Mouse (Mus musculus) stomach, embryonic 15.5 days (tissue): ENCODE results near the gene Bsg. TPM values are rescaled to one million over a fixed set of nuclear protein-coding genes. Genes with fewer than 3 reads are reported as not detected.
A peak's percentile ranks its signal among the peaks of the same experiment; 100 is the strongest.

Experiments used
- ATAC-seq: fragments of 200-750 bp; cut with Nextera tagmentation; 2 replicates; pipeline ENCODE4 v1.8.0; 2017; ENCODE audit warnings: low read depth, moderate number of reproducible peaks, moderate TSS enrichment; ENCODE audit not compliant: insufficient read depth, low FRiP score
- H3K27ac ChIP-seq: fragments of 300-500 bp; sonication (generic); 2 replicates; pipeline ENCODE4 v1.5.1; 2015; ENCODE audit warnings: mild to moderate bottlenecking, inconsistent platforms
- H3K27me3 ChIP-seq: fragments of 300-500 bp; sonication (generic); replicated peaks from 2 replicates; pipeline ENCODE4 v1.6.1; 2015; ENCODE audit warnings: inconsistent platforms
- H3K36me3 ChIP-seq: fragments of 300-500 bp; sonication (generic); 2 replicates; pipeline ENCODE4 v1.6.1; 2015; ENCODE audit warnings: inconsistent platforms
- H3K4me1 ChIP-seq: fragments of 300-500 bp; sonication (generic); 2 replicates; pipeline ENCODE4 v1.6.1; 2015; ENCODE audit warnings: inconsistent platforms
- H3K4me2 ChIP-seq: fragments of 300-500 bp; sonication (generic); 2 replicates; pipeline ENCODE4 v1.6.1; 2015; ENCODE audit warnings: mild to moderate bottlenecking, inconsistent platforms
- H3K4me3 ChIP-seq: fragments of 300-500 bp; sonication (generic); replicated peaks from 2 replicates; pipeline ENCODE4 v1.5.1; 2015; ENCODE audit warnings: inconsistent platforms
- H3K9ac ChIP-seq: fragments of 300-500 bp; sonication (generic); 2 replicates; pipeline ENCODE4 v1.6.1; 2015; ENCODE audit warnings: inconsistent platforms
- H3K9me3 ChIP-seq: fragments of 300-500 bp; sonication (generic); 2 replicates; pipeline ENCODE4 v1.6.1; 2016; ENCODE audit warnings: inconsistent platforms
- WGBS: fragments of 180-500 bp; shearing (Covaris S2); methylation state at CpG from one replicate; pipeline ENCODE4 v1.1.7; 2015; 5-methylcytosine and 5-hydroxymethylcytosine counted together
- polyA plus RNA-seq: library from polyadenylated mRNA; unstranded; fragments of >200 nt; fragmentation: Nextera tagmentation; extraction: Ambion mirVana; gene quantifications from 2 replicates; pipeline ENCODE4 v1.2.1, GENCODE M21; 2015

The Bsg gene
- polyA plus RNA-seq, 1 experiment from 2014 or later, result 1,050 TPM

DNA sequence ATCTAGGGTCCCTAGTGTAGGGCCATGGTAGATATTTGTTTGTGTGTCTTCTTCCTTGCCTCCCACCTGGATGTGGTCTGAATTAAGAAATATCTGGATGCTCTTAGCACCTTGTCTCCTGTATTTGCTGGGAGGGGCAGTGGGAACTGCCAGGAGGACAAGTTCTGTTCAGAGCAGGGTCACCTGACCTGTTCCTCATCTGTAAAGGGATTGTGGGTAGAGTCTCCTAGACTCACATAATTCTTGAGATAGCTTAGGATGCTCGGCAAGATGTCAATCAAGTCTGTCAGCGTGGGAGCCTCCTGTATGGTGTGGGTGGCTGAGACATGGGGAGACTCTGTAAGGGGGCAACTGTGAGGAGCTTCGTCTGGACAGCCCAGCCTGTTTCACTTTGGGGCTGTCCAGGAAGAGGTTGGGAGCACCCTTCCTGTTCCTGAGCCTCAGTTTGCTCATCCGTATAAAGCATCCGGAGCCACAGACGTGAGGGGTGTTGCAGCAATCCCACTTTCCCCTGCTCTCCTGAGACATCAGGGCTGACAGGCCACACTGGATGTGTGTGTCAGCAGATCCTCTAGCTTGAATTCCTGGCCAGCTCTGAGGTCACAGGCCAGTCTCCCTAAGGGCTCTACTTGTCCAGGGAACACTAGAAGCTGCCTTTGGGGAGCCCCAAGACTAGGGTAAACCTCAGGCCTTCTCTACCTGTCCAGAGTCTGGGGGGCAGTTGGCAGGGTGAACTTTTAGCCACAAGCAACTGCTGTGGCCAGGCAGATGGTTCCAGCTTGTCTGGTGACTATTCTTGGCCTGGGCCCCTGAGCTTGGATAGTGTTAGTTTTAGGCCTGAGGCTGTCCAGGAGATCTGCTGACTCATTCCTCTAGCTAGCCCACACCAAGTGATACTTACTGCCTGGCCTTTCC, 20.3 kb upstream of the Bsg start:
- H3K36me3 ChIP-seq, result peaks cover 42% of the 10 kb centered on the region
- 0 out of 2 replicates have a peak overlapping the region, but pooled peaks have one; percentile 2 for H3K9ac ChIP-seq
- H3K4me1 ChIP-seq, result peaks cover 22% of the 10 kb centered on the region
- no peak overlapping the region for H3K27ac ChIP-seq
- H3K9me3 ChIP-seq, result no peaks in the 10 kb centered on the region
- peak overlapping the region; percentile 88 for H3K4me2 ChIP-seq
- ATAC-seq, result no peak
- peak overlapping the region; percentile 82 for H3K4me3 ChIP-seq
- H3K27me3 ChIP-seq, result no peaks in the 10 kb centered on the region
- WGBS, result 78% methylated on average over 6 of the region's 6 CpGs

DNA sequence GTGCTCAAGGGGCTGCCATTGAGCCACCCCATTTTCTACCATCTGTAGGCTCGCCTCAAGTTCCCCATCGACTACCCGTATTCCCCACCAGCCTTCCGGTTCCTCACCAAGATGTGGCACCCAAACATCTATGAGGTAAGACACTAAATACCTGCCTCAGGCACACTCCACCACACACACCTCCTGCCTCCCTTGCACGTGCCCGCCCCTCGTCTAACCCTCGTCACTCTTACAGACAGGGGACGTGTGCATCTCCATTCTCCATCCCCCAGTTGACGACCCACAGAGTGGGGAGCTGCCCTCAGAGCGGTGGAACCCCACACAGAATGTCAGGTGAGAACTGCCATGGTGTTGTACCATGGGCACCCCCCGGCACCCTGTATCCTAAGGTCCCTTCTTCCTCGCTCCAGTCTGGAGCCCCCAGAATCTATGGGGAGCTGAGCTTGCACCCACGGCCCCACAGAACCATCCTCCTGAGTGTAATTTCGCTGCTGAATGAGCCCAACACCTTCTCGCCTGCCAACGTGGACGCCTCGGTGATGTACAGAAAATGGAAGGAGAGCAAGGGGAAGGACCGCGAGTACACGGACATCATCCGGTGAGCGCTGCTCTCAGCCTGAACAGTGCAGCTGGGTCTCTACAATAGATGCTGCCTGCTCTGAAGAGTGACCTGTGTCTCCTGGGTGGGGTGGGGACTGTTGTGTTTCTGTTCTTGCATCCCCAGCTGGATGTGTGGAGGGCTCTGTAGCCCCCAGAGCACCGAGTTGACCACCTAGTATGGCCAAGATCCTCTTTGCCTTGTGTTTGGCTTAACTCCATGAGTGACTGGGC, 19.3 kb upstream of the Bsg start:
- Histone ChIP-seq H3K4me3 (no peak overlapping the region), H3K36me3 (peaks cover 47% of the 10 kb centered on the region), H3K4me2 (no peak overlapping the region), H3K27me3 (no peaks in the 10 kb centered on the region), H3K4me1 (peaks cover 25% of the 10 kb centered on the region), H3K9ac (no peak overlapping the region), H3K27ac (no peak overlapping the region), H3K9me3 (no peaks in the 10 kb centered on the region)
- WGBS, result 92% methylated on average over 25 of the region's 25 CpGs
- no peak for ATAC-seq

DNA sequence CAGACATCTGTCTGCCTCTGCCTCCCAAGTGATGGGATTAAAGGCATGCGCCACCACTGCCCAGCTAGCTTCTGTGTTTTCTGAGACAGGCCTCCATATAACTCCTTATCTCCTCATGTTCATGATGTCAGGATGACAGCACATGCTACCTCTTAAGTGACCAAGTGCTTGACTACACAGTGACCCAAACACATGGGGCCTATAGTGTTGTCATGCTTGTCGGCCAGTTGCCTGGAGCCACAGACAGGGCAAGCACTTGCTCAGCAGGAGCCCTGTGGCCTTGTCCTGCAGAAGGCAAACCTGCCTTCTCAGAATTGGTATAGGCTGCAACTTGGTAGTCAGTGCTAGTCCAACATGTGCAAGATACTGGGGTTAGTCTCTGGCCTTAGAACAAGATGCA, 18.1 kb upstream of the Bsg start:
- Histone ChIP-seq H3K9ac (no peak overlapping the region), H3K27me3 (no peaks in the 10 kb centered on the region), H3K9me3 (no peaks in the 10 kb centered on the region), H3K4me2 (no peak overlapping the region), H3K4me3 (no peak overlapping the region), H3K36me3 (peaks cover 47% of the 10 kb centered on the region), H3K27ac (no peak overlapping the region), H3K4me1 (peaks cover 18% of the 10 kb centered on the region)
- 87% methylated on average over 2 of the region's 2 CpGs for WGBS
- ATAC-seq, result no peak

DNA sequence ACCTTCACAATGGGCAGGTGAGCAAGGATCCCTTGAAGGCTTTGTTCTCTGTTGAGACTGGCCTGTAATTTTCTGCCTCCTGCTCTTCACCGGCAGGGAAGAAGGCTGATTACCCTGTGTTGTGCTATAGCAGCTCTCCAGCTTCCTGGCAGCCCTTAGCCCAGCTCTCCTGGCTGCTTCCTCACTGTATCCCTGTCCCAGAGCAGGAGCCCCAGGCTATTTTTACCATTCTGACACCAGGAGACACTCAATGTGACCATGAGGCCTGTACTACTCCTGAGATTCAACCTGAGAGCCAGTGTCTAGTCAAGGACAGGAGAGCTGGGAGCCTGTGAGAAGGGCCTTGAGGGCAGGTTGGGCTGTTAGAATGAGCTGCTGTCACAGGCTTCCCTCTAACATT, 17.6 kb upstream of the Bsg start:
- Histone ChIP-seq H3K4me2 (no peak overlapping the region), H3K27ac (no peak overlapping the region), H3K4me3 (no peak overlapping the region), H3K9ac (no peak overlapping the region), H3K9me3 (no peaks in the 10 kb centered on the region), H3K36me3 (peaks cover 47% of the 10 kb centered on the region), H3K27me3 (no peaks in the 10 kb centered on the region), H3K4me1 (peaks cover 17% of the 10 kb centered on the region)
- 87% methylated on average over 1 of the region's 1 CpGs for WGBS
- ATAC-seq, result no peak

DNA sequence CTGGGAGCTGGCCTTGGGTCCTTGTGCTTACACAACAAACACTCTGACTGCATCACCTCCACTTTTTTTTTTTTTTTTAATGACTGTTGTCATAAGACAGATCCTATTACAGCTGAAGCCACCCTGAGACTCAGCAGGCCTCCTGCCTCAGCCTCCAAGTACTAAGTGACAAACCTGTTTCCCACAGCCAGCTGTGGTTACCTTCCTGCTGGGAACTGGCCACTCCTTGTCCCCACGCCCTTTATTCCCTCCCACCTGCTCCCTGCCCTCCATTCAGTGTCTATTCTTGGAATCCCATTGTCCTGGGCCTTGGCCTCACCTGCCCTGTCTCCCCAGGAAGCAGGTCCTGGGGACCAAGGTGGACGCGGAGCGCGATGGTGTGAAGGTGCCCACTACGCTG, 16.8 kb upstream of the Bsg start:
- Histone ChIP-seq H3K36me3 (peaks cover 47% of the 10 kb centered on the region), H3K9ac (no peak overlapping the region), H3K27ac (no peak overlapping the region), H3K27me3 (no peaks in the 10 kb centered on the region), H3K4me3 (no peak overlapping the region), H3K4me1 (peaks cover 17% of the 10 kb centered on the region), H3K9me3 (no peaks in the 10 kb centered on the region), H3K4me2 (no peak overlapping the region)
- WGBS, result 95% methylated on average over 6 of the region's 6 CpGs
- ATAC-seq, result no peak

DNA sequence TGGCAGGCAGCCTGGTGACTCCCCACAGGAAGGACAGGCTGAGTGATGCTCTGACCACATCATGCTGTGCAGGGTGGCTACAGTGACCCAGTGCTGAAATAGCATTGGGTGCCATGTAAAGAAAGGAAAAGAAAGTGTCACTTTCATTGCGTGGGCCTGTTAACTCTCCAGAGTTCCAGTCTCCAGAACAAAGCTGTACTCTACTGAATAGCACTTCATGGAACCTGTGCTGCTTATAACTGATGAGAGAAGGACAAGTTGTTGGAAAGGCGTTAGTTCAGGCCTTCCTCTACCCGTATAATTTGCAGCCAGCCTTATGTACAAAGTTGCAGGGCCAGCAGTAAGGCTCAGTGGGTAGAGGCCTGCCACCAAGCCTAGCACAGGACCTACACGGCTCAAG, 15.6 kb upstream of the Bsg start, which contains the start of gene Gzmm:
Gene Gzmm, plus strand, starts transcription at position 301 of the 400 bp plus-strand sequence.
- Histone ChIP-seq H3K4me3 (no peak within 1 kb of the TSS), H3K27ac (no peak within 1 kb of the TSS), H3K4me2 (no peak within 1 kb of the TSS), H3K36me3 (peaks cover 47% of the 10 kb centered on the region), H3K9me3 (no peaks in the 10 kb centered on the region), H3K4me1 (peaks cover 9% of the 10 kb centered on the region), H3K27me3 (no peaks in the 10 kb centered on the region), H3K9ac (no peak within 1 kb of the TSS)
- no peak for ATAC-seq
- 70% methylated on average over 4 of the region's 4 CpGs for WGBS

DNA sequence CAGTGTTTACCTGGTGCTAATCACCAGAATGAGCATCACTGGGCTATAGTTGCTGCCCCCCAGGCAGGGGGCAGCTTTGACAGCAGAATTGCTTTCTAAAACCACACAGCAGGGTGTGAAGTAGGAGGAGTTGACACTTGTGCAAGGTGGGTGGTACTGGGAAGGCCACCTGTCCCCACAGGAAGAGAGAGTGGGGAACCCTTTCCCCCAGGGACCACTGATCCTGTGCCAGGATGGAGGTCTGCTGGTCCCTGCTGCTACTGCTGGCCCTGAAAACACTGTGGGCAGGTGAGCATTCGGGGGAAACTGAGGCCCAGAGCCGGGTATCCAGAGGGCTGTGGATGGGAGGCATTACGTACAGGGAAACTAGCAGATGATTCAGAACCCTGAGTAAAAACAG, 15.1 kb upstream of the Bsg start:
- ATAC-seq, result no peak
- 93% methylated on average over 3 of the region's 3 CpGs for WGBS
- Histone ChIP-seq H3K9ac (no peak overlapping the region), H3K27me3 (no peaks in the 10 kb centered on the region), H3K4me2 (no peak overlapping the region), H3K4me1 (peaks cover 5% of the 10 kb centered on the region), H3K36me3 (peaks cover 47% of the 10 kb centered on the region), H3K4me3 (no peak overlapping the region), H3K9me3 (no peaks in the 10 kb centered on the region), H3K27ac (no peak overlapping the region)

DNA sequence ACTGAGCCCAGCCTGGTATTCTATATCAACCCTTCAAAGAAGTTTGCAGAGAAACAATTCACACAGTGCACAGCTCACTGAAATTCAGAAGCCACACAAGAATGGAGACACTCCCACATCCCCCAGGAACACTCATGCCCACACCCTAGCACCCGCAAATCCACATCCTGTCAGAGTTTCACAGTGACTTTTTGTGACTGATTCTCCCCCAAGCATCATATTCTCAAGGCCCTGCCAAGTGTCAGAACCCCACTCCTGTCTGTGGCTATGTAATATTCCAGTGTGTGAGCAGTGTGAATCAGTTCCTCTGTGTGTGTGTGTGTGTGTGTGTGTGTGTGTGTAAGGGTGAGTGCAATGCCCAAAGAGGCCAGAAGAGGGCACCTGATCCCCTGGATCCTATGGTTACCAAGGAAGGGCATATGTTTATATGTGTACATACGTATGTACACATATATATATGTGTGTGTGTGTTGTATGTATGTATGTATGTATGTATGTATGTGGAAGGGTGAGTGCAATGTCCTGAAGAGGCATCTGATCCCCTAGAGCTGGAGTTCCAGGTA, 12.2 kb upstream of the Bsg start:
- Histone ChIP-seq H3K4me2 (no peak overlapping the region), H3K27me3 (no peaks in the 10 kb centered on the region), H3K9ac (no peak overlapping the region), H3K4me3 (no peak overlapping the region), H3K9me3 (no peaks in the 10 kb centered on the region), H3K27ac (no peak overlapping the region), H3K36me3 (peaks cover 24% of the 10 kb centered on the region), H3K4me1 (peaks cover 23% of the 10 kb centered on the region)
- no peak for ATAC-seq
- WGBS, result 90% methylated on average over 2 of the region's 2 CpGs

DNA sequence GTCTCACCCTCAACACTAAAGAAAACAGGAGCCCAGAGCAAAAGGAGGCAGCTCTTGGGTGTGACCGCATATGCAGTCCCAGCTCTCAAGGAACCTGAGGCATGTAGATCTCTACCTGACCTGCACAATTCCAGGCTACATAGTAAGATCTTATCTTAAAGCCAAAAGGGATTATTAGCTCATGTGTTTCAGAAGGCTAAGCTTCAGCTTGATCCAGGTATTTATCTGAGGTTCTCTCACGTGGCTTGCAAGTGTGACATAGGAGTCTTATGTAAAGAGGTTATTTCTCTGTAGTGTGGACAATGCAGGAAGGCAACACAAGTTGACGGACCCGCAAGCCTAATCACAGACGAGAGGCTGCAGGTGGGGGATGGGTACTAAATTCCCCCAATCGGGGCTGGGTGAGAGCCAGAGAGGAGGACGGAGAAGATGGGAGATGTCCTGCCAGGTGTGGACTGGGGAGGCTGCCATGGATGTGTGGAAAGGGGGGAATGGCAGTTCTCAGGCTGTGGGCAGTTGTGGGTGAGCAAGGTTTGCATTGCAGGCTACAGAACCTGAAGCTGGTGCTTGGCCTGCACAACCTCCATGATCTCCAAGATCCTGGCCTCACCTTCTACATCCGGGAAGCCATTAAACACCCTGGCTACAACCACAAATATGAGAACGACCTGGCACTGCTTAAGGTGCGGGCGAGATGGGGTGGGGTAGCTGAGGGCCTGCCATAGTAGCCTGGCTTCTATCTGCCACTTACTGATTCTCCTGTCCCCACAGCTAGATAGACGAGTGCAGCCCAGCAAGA, 10.5 kb upstream of the Bsg start:
- Histone ChIP-seq H3K27ac (no peak overlapping the region), H3K4me1 (peaks cover 33% of the 10 kb centered on the region), H3K36me3 (peaks cover 8% of the 10 kb centered on the region), H3K27me3 (no peaks in the 10 kb centered on the region), H3K9ac (no peak overlapping the region), H3K4me2 (no peak overlapping the region), H3K4me3 (no peak overlapping the region), H3K9me3 (no peaks in the 10 kb centered on the region)
- 64% methylated on average over 12 of the region's 12 CpGs for WGBS
- no peak for ATAC-seq

DNA sequence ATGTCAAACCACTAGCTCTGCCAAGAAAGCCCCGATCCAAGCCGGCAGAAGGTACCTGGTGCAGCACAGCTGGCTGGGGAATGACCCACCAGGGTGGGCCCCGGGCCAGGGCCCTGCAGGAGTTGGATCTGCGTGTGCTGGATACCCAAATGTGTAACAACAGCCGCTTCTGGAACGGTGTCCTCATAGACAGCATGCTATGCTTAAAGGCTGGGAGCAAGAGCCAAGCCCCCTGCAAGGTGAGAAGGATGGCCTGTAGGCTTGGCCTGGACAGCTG, 10.0 kb upstream of the Bsg start:
- Histone ChIP-seq H3K4me2 (no peak overlapping the region), H3K27ac (no peak overlapping the region), H3K36me3 (peaks cover 2% of the 10 kb centered on the region; the same call in 1 of the 2 replicates), H3K4me1 (peaks cover 30% of the 10 kb centered on the region), H3K9me3 (no peaks in the 10 kb centered on the region), H3K9ac (no peak overlapping the region), H3K27me3 (no peaks in the 10 kb centered on the region), H3K4me3 (no peak overlapping the region)
- 83% methylated on average over 6 of the region's 6 CpGs for WGBS
- ATAC-seq, result no peak

DNA sequence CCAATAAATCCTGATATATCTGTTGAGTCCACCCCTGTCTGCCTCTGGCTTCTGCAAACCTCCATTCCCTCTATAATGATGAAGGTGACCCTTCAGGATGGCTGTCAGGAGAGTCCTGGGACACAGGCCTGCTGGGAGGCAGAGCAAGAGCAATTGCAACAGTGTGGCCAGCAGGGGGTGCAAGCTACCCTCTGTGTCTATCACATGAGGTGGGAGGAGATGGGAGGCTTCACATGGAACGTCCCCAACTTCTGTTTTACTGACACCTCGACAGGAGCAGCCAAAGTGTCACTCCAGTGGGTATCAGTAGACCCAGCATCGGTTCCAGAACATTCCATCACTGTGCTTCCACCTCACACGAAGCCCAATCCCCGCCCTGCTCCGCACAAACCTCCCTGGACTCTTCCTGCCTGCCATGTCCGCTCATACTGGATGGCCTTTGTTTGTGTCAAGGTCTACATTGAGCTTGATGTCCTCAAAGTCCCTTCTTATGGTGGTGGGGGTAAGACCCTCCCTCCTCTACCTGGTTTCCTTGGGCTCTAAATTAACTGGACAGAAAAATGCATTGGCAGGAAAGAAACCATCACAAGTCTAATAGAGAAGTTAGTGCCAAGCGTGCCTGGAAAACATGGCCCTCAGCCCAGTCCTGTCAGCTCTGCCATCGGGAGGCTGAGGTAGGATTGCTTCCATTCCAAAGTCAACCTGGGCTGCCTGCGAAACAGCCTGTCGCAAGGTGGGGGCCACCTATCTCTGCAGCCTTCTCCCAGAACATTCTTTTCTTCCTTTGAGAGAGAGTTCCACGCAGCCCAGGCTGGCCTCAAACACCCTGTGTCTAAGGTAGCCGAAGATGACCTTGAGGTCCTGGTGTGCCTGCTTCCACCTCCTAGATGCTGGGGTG, 8.8 kb upstream of the Bsg start:
- WGBS, result 53% methylated on average over 13 of the region's 13 CpGs
- Histone ChIP-seq H3K4me3 (no peak overlapping the region), H3K9ac (no peak overlapping the region), H3K9me3 (no peaks in the 10 kb centered on the region), H3K27me3 (no peaks in the 10 kb centered on the region), H3K4me1 (peaks cover 30% of the 10 kb centered on the region), H3K4me2 (peak overlapping the region; percentile 8; the same call in 1 of the 2 replicates), H3K36me3 (no peaks in the 10 kb centered on the region), H3K27ac (peak overlapping the region; percentile 83)
- peak; percentile 43; the same call in 1 of the 2 replicates for ATAC-seq
